Mouse (Mus musculus) gastrocnemius, postnatal 4 days (tissue): ENCODE data around the gene Creb5. TPM values are rescaled to one million over a fixed set of nuclear protein-coding genes. Genes with fewer than 3 reads are reported as not detected.

Source experiments
- DNase-seq, 2 experiments: peaks; one replicate each; pipeline ENCODE4 v3.0.0; 2021 to 2022; ENCODE audit warnings: low spot score in 2 of 2, mixed read lengths in 2 of 2
- total RNA-seq, 2 experiments: library from RNA; stranded (reverse); gene quantifications; 2 replicates each; pipeline ENCODE4 v1.2.3; 2021

Creb5 gene
- total RNA-seq, 2 experiments from 2014 or later: 29.0 to 33.0 TPM

- no peak for DNase-seq
Observed at GRCm38 (mm10) chr6:53531461-53531860, 244.4 kb downstream of the Creb5 start.

- no peak for DNase-seq
Observed at GRCm38 (mm10) chr6:53537530-53537929, 250.5 kb downstream of the Creb5 start.

DNA sequence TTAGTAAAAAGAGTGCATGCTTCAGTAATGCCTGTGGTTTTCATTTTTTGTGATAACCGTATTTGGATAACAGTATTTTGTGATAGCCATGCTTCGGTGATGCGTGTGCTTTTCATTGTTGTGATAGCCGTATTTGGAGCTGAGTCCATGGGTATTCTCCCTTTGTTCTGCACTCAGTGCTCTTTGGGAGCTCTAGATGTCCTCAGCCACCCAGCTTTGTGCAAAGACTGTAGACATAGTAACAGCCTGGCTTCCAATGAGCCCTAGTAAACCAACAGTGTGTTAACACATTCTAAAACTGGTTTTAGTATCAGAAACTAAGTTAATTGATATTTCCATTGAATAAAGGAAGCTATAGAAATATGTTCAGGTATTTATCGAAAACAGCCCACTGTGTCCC, 254.7 kb downstream of the Creb5 start:
- no peak for DNase-seq

- DNase-seq: no peak
Observed at GRCm38 (mm10) chr6:53545483-53545900, 258.4 kb downstream of the Creb5 start.

- no peak for DNase-seq
Observed at GRCm38 (mm10) chr6:53545989-53546388, 258.9 kb downstream of the Creb5 start.

- DNase-seq: no peak
Observed at GRCm38 (mm10) chr6:53548236-53548635, 261.2 kb downstream of the Creb5 start.

DNA sequence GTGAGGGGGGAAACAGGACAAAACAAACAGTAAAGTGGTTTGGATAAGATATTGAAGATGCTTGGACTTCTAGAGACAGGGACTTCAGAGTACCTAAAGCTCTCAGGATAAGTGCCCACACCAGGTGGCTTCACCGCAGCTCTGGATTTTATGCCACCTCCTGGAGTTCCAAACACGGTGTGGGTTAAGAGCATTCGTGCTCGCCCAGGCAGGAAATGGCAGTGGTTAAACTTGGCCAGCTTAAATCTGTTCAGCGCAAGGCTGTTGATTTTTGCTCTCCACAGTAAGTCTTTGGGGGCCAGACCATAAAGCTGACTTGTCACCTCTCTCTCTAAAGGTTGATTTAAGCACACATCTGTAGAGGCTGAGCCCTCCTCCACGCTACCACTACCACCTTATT, 262.3 kb downstream of the Creb5 start:
- DNase-seq: no peak

- no peak for DNase-seq
Observed at GRCm38 (mm10) chr6:53556050-53556449, 269.0 kb downstream of the Creb5 start.

GRCm38 (mm10) chr6:53560928-53561327, 273.9 kb downstream of the Creb5 start:
- DNase-seq: no peak

DNA sequence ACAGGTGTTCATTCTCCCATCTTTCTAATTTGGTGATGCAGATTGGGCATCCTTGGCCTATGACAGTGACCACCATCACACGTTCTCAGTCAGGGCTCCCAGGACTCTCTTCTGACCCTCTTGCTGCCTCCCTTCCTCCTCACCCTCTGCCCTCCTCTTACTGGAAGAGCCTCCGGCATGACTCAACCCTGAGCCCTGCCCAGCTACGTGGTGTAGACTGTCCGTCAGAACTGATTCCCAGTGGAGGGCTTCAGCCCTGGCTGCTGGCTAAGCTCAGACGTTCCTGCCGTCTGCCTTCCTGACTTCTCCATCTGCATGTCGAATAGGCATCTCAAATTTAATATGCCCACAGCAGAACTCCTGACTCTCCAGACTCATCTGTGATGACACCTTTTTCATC, 275.5 kb downstream of the Creb5 start:
- DNase-seq: no peak

DNA sequence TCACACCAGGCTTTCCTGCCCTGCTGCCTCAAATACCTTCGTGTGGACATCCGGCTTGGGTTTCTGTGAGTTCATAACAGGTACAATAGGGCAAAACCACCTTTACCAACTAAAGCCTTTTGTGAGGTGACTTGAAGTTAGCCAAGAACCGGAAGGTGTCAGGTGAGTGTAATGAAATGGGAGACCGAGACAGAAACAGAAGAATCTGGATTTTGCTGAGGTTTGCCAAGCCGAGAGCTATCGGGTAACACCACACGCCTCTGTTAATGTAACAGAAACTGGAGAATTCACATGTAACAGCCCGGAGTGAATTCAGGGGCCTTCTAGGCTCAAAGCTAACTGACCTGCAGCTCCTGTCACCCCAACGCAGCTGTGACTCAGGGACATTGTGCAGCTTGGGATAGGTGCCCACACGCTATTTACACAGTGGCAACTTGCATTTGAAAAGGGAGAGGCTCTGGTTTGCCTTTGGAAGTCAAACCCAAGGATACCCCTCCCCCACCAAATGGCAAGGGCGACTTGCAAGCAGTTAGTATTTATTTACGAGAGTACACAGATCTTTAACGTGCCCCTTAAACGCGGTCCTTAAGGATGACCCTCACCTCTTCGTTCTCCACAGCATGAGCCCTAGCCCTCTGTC, 276.6 kb downstream of the Creb5 start:
- DNase-seq: no peak

- DNase-seq: no peak
Observed at GRCm38 (mm10) chr6:53569436-53569835, 282.4 kb downstream of the Creb5 start.

- no peak for DNase-seq
Observed at GRCm38 (mm10) chr6:53570906-53571305, 283.8 kb downstream of the Creb5 start.

GRCm38 (mm10) chr6:53571571-53572122, 284.6 kb downstream of the Creb5 start:
- DNase-seq: no peak

DNA sequence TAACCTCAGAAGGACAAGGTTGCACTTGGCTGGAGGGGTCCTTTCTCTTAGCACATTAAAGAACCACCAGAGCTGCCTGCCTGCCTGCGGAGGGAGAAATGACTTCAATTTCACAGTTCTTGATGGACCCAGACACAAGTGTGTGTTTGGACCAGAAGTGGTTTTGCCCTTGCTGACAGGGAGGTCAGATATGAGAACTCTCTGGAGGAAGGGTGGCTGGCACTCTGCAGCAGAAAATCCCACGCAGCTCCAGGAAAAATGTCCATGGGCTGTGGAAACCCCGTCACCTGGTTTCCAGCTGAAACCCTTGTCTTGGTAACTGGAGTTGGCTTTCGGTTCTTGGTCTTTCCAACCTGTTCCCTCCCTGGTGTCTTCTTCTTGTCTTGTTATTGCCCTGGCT, 285.4 kb downstream of the Creb5 start:
- DNase-seq: no peak

- peak; percentile 58 to 88 for DNase-seq
Observed at GRCm38 (mm10) chr6:53572979-53573710, 286.1 kb downstream of the Creb5 start.

DNA sequence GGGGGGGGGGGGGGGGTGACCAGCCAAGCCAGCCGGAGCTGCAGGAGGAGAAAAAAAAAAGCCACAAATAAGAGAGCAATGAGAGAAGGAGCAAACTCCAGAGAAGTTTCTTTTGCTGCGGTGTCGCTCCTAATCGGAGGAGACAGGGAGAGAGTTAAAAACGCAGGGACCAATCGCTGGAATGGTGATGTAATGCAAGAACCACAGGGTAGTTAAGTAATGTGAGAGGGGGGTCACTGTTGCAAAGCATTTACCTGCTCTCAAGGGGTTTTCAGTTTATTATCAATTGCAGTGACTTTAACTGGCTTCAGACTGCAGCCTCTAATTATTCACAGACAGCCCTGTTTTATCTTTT, 286.6 kb downstream of the Creb5 start:
- DNase-seq: no peak

DNA sequence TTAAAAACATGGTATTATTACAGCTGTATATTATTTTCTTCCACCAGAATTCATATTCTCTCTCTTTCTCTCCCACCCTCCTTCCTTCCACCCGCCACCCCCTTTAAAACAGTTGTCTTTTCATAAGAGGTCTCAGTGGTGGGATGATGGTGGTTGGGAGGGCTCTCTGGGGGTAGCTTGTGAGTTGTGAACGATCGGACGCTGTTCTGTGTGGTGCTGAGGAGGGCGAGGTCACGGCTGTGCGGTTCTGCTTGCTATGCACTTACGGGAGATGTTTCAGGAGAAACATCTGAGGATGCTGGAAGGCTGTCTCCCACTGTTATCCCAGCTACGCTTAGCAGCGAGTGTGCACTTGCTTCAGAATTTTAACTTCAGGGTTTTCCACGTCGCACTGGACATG, 287.0 kb downstream of the Creb5 start:
- DNase-seq: no peak

DNA sequence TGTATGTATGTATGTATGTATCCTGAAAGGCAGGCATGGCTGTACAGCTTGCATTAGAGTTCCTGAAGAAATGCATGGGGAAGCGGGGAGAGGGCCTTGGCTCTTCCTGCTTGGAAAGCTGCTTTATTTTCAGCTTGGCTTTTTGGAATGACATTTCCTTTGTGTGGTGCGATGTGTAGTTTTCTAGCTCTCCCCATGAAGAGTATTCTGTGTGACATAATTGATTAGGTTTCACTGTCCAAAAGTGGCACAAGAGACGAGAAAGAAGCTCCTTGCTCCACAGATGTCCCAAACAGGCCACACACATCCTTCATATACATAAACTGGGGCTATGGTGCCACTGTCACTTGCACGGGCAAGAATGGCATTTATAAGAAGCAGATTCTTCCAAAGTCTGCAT, 288.1 kb downstream of the Creb5 start:
- no peak for DNase-seq

- no peak for DNase-seq
Observed at GRCm38 (mm10) chr6:53575836-53576235, 288.8 kb downstream of the Creb5 start.

GRCm38 (mm10) chr6:53576841-53577240, 289.8 kb downstream of the Creb5 start:
- DNase-seq: no peak

GRCm38 (mm10) chr6:53577776-53578175, 290.7 kb downstream of the Creb5 start:
- no peak for DNase-seq

GRCm38 (mm10) chr6:53580346-53580745, 293.3 kb downstream of the Creb5 start:
- DNase-seq: no peak
